Mouse (Mus musculus) megakaryocyte, embryonic 14.5 days (primary cell): ENCODE data around the gene Limk2.

Experiments
- FLI1 ChIP-seq: IDR thresholded peaks from 2 replicates; pipeline ENCODE4 v1.6.1; 2012; ENCODE audit warnings: low read length, inconsistent platforms, mixed read lengths
- GATA1 ChIP-seq: IDR thresholded peaks from 3 replicates; pipeline ENCODE4 v1.6.1; 2012; ENCODE audit warnings: mixed read lengths, low read length, inconsistent platforms, borderline replicate concordance

DNA sequence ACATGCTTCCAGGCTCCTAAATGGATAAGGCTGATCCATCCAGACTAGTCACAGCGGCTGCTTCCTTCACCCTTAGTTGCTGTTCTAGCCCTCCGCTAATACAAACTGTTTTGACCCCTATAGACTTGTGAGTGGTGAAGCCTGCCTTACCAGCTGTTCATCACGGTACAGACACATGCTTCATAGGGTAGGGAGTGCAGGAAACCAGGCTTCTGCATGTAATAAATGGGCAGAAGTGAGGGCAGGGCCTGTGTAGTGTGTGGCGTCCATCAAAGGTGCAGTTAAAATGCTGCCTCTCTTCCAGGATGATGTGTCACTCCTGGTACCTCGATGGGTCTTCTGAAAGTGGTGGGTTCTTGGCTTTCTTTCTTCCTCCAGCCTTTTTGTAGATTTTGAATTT is 71.0 kb downstream of the Limk2 start:
- TF ChIP-seq FLI1 = no peak
- TF ChIP-seq GATA1 = no peak
